Comparison of ENCODE assay signal across 9 mouse cellular contexts in genomic region chr1:31153793-31154349, GRCm38 (mm10). TPM values are rescaled to one million over a fixed set of nuclear protein-coding genes. Genes with fewer than 3 reads are reported as not detected.
DNase-seq lines count a peak whose midpoint lies in the region; ATAC-seq and TF ChIP-seq lines count a peak whose summit lies in the region.
"Had no signal": no experiment of that assay in that cellular context is flagged by ENCODE, and none has a peak within 500 bp of the region (broad histone marks: within the 10 kb centered on the region; RNA-seq: fewer than 3 reads in every experiment).

No protein-coding gene starts in this region.

- TF ChIP-seq EP300 in ES-Bruce4 (IDR thresholded peaks at IDR 0.05; ENCODE audit: insufficient read depth, low read depth, low read length) = no peak

- H3K36me3 ChIP-seq in ES-Bruce4 (ENCODE audit: control insufficient read depth, insufficient read depth, low read length, poor library complexity, severe bottlenecking) = no peaks in the 10 kb centered on the region
- no peaks in the 10 kb centered on the region for H3K36me3 ChIP-seq in embryonic facial prominence, embryonic 14.5 days (ENCODE audit: control insufficient read depth, insufficient read depth, low read length)
- no peaks in the 10 kb centered on the region for H3K36me3 ChIP-seq in lung, embryonic 14.5 days (ENCODE audit: insufficient read depth)

- H3K27me3 ChIP-seq in ES-Bruce4 (ENCODE audit: control insufficient read depth, insufficient read depth, low read length, poor library complexity, severe bottlenecking) = no peaks in the 10 kb centered on the region
- H3K27me3 ChIP-seq in embryonic facial prominence, embryonic 14.5 days (replicated peaks; ENCODE audit: control insufficient read depth, insufficient read depth, low read length) = no peaks in the 10 kb centered on the region
- H3K27me3 ChIP-seq in lung, embryonic 14.5 days (ENCODE audit: insufficient read depth, low read length) = no peaks in the 10 kb centered on the region

- peak; percentile 78; the same call in 1 of the 2 replicates for ATAC-seq in embryonic facial prominence, embryonic 14.5 days (ENCODE audit: low read depth)
- no peak for ATAC-seq in lung, embryonic 14.5 days (ENCODE audit: insufficient read depth)
- ATAC-seq in erythroid progenitor cell, adult 5-6 weeks (replicated peaks; ENCODE audit: low FRiP score, poor library complexity, severe bottlenecking) = no peak

- no peak for TF ChIP-seq POLR2A in ES-Bruce4 (IDR thresholded peaks at IDR 0.05; ENCODE audit: insufficient read depth, low read length)

- no peak overlapping the region for H3K9ac ChIP-seq in ES-Bruce4 (ENCODE audit: low read depth, poor library complexity, severe bottlenecking)
- no peak overlapping the region for H3K9ac ChIP-seq in embryonic facial prominence, embryonic 14.5 days (ENCODE audit: low read depth, low read length)
- no peak overlapping the region for H3K9ac ChIP-seq in lung, embryonic 14.5 days

- H3K9me3 ChIP-seq in ES-Bruce4 (replicated peaks; ENCODE audit: control insufficient read depth, insufficient read depth, low read length, poor library complexity, severe bottlenecking) = no peaks in the 10 kb centered on the region
- H3K9me3 ChIP-seq in embryonic facial prominence, embryonic 14.5 days (ENCODE audit: control insufficient read depth, low read length) = no peaks in the 10 kb centered on the region
- no peaks in the 10 kb centered on the region for H3K9me3 ChIP-seq in lung, embryonic 14.5 days (ENCODE audit: low read depth, low read length)

- no peak overlapping the region for H3K4me2 ChIP-seq in embryonic facial prominence, embryonic 14.5 days (ENCODE audit: low read depth, low read length)
- H3K4me2 ChIP-seq in lung, embryonic 14.5 days = no peak overlapping the region

- no peak overlapping the region for H3K27ac ChIP-seq in ES-Bruce4 (ENCODE audit: insufficient read depth, low read length)
- H3K27ac ChIP-seq in embryonic facial prominence, embryonic 14.5 days (replicated peaks; ENCODE audit: low read depth, low read length) = no peak overlapping the region
- H3K27ac ChIP-seq in lung, embryonic 14.5 days (ENCODE audit: low read depth) = no peak overlapping the region

- peak; percentile 32 for DNase-seq in adrenal gland, adult 8-10 months
- peak; percentile 73 for DNase-seq in embryonic facial prominence, embryonic 14.5 days (ENCODE audit: low spot score)
- peak; percentile 63 for DNase-seq in heart, postnatal 4 days
- peak; percentile 54 for DNase-seq in large intestine, adult 2 months (ENCODE audit: low read depth, low spot score)
- DNase-seq in lung, embryonic 14.5 days = peak; percentile 84
- DNase-seq in retina, adult 2 months (ENCODE audit: low read depth, low spot score) = peak; percentile 32

- 21% methylated on average over 7 of the region's 7 CpGs for WGBS in embryonic facial prominence, embryonic 14.5 days
- WGBS in large intestine, adult 2 months = 4% methylated on average over 7 of the region's 7 CpGs
- WGBS in lung, embryonic 14.5 days = 10% methylated on average over 7 of the region's 7 CpGs

- peak; percentile 63 for TF ChIP-seq CTCF in ES-Bruce4 (IDR thresholded peaks at IDR 0.05; ENCODE audit: low read depth, low read length)
- TF ChIP-seq CTCF in lung, embryonic 14.5 days (IDR thresholded peaks at IDR 0.05; ENCODE audit: low read depth) = peak; percentile 84

- no peaks in the 10 kb centered on the region for H3K4me1 ChIP-seq in ES-Bruce4 (ENCODE audit: control insufficient read depth, insufficient read depth, low read length)
- peaks cover 7% of the 10 kb centered on the region for H3K4me1 ChIP-seq in embryonic facial prominence, embryonic 14.5 days (ENCODE audit: control insufficient read depth, insufficient read depth, low read length)
- no peaks in the 10 kb centered on the region for H3K4me1 ChIP-seq in lung, embryonic 14.5 days (ENCODE audit: insufficient read depth)

- no peak overlapping the region for H3K4me3 ChIP-seq in ES-Bruce4 (ENCODE audit: low read depth, low read length)
- no peak overlapping the region for H3K4me3 ChIP-seq in embryonic facial prominence, embryonic 14.5 days (ENCODE audit: low read depth, low read length)
- H3K4me3 ChIP-seq in lung, embryonic 14.5 days (ENCODE audit: low read depth, low read length) = no peak overlapping the region

RNA-seq across cellular contexts. Expression of gene Lgsn, which starts 22.3 kb away (rescaled TPM):
- polyA plus RNA-seq in ES-Bruce4 (2011; ENCODE audit: insufficient read depth, insufficient read length, low read depth, missing spikeins) = not detected in 2 replicates
- not detected for total RNA-seq in adrenal gland, adult 8-10 months (2022)
- not detected in 2 replicates for polyA plus RNA-seq in embryonic facial prominence, embryonic 14.5 days (2014; fragmentation: Nextera tagmentation; extraction: Ambion mirVana)
- not detected for total RNA-seq in heart, postnatal 4 days (2021)
- not detected in 2 replicates for polyA plus RNA-seq in large intestine, adult 2 months (2012; rRNA removed)
- polyA plus RNA-seq in lung, embryonic 14.5 days (2014; fragmentation: Nextera tagmentation; extraction: Ambion mirVana) = not detected in 2 replicates
- total RNA-seq in erythroid progenitor cell, adult 5-6 weeks (2015; ENCODE audit: low replicate concordance) = not detected in 2 replicates
- total RNA-seq in erythroid progenitor cell, adult 5-6 weeks (2017; ENCODE audit: low replicate concordance) = not detected in 2 replicates
- polyA plus RNA-seq: gonadal fat pad, adult 2 months had no signal

Comparison
In these comparisons a context has a peak if more than half of its experiments do, and no peak if none do; other contexts are left out.
1. DNase-seq: peak in every context shown above with its lines; median percentile 84 in lung, embryonic 14.5 days; 73 in embryonic facial prominence, embryonic 14.5 days; 63 in heart, postnatal 4 days; 54 in large intestine, adult 2 months; 32 in adrenal gland, adult 8-10 months; 32 in retina, adult 2 months.